Mouse (Mus musculus): ENCODE results near the gene Pklr.

The Pklr gene

GRCm38 (mm10) chr3:89135958-89136357 is at the start of gene Pklr:
Gene Pklr (plus strand): TSS chr3:89136142.
- DNase-seq (ENCODE audit: low spot score in 2 of 2): no peak

- DNase-seq (ENCODE audit: low spot score in 2 of 2): peak; percentile 74 to 77
These were observed 48.4 kb upstream of the Pklr start for GRCm38 (mm10) chr3:89087338-89088110.

GRCm38 (mm10) chr3:89088974-89089373 is 47.0 kb upstream of the Pklr start:
- no peak for DNase-seq (ENCODE audit: low spot score in 2 of 2)

- peak; percentile 69 to 83 for DNase-seq (ENCODE audit: low spot score in 2 of 2)
These were observed 45.9 kb upstream of the Pklr start for GRCm38 (mm10) chr3:89089882-89090591.

- DNase-seq (ENCODE audit: low spot score in 2 of 2): peak; percentile 64 to 74
These were observed 45.0 kb upstream of the Pklr start for GRCm38 (mm10) chr3:89090694-89091655.

- no peak for DNase-seq (ENCODE audit: low spot score in 2 of 2)
These were observed 44.0 kb upstream of the Pklr start for GRCm38 (mm10) chr3:89091811-89092508.

GRCm38 (mm10) chr3:89092509-89093090 is 43.3 kb upstream of the Pklr start:
- DNase-seq (ENCODE audit: low spot score in 2 of 2): no peak

- DNase-seq (ENCODE audit: low spot score in 2 of 2): peak; percentile 78 to 88
These were observed 42.8 kb upstream of the Pklr start, which contains the start of gene Rusc1 for GRCm38 (mm10) chr3:89093175-89093574. Gene Rusc1 (minus strand): TSS chr3:89093311.

- no peak for DNase-seq (ENCODE audit: low spot score in 2 of 2)
These were observed 41.9 kb upstream of the Pklr start for GRCm38 (mm10) chr3:89094021-89094420.

GRCm38 (mm10) chr3:89100811-89101210 is 35.1 kb upstream of the Pklr start, which contains the start of gene Gm43738:
Gene Gm43738 (minus strand): TSS chr3:89101099.
- DNase-seq (ENCODE audit: low spot score in 2 of 2): no peak

GRCm38 (mm10) chr3:89101459-89101811 is 34.5 kb upstream of the Pklr start:
- peak in 1 of 2 experiments; percentile 57 for DNase-seq (ENCODE audit: low spot score in 2 of 2)

- peak; percentile 84 to 91 for DNase-seq (ENCODE audit: low spot score in 2 of 2)
These were observed 34.0 kb upstream of the Pklr start, which contains the start of gene Fdps for GRCm38 (mm10) chr3:89101812-89102494. Gene Fdps (minus strand): TSS chr3:89101959.

- no peak for DNase-seq (ENCODE audit: low spot score in 2 of 2)
These were observed 33.2 kb upstream of the Pklr start for GRCm38 (mm10) chr3:89102495-89103290.

- DNase-seq (ENCODE audit: low spot score in 2 of 2): no peak
These were observed 32.7 kb upstream of the Pklr start for GRCm38 (mm10) chr3:89103291-89103595.

GRCm38 (mm10) chr3:89106881-89107280 is 29.1 kb upstream of the Pklr start:
- DNase-seq (ENCODE audit: low spot score in 2 of 2): no peak

GRCm38 (mm10) chr3:89107545-89107944 is 28.4 kb upstream of the Pklr start:
- DNase-seq (ENCODE audit: low spot score in 2 of 2): no peak

GRCm38 (mm10) chr3:89108146-89108545 is 27.8 kb upstream of the Pklr start:
- DNase-seq (ENCODE audit: low spot score in 2 of 2): no peak

GRCm38 (mm10) chr3:89113058-89113457 is 22.9 kb upstream of the Pklr start:
- no peak for DNase-seq (ENCODE audit: low spot score in 2 of 2)

GRCm38 (mm10) chr3:89115522-89115921 is 20.4 kb upstream of the Pklr start:
- no peak for DNase-seq (ENCODE audit: low spot score in 2 of 2)

Data from frontal cortex, postnatal 25 days (tissue).